Mouse (Mus musculus) frontal cortex, postnatal 36 days (tissue): ENCODE measurements around the gene Wipi2.

Source experiments
- DNase-seq, 2 experiments: peaks; one replicate each; pipeline ENCODE4 v3.0.0; 2022; ENCODE audit warnings: low spot score in 2 of 2

Wipi2 gene

DNA sequence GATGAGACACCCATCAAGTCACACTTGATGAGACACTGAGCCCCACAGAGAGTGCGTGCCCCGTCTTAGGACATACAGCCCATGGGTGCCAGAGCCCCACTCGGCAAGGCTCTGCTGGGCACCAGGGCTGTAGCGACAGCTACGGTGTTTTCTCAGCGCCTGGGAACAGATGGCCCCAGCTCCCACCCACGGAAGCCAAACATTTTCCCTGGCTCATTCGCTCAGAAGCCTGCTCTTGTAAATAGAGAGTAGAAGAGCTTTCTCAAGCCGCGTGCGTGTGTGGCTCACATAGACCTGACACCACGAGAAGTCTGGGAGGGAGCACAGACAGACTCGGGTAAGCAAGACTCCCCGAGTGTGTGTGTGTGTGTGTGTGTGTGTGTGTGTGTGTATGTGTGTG, 64.8 kb downstream of the Wipi2 start, which contains the start of gene Slc29a4:
Gene Slc29a4, plus strand, starts transcription at position 265 of the 400 bp plus-strand sequence.
- DNase-seq: peak; percentile 70 to 84

DNA sequence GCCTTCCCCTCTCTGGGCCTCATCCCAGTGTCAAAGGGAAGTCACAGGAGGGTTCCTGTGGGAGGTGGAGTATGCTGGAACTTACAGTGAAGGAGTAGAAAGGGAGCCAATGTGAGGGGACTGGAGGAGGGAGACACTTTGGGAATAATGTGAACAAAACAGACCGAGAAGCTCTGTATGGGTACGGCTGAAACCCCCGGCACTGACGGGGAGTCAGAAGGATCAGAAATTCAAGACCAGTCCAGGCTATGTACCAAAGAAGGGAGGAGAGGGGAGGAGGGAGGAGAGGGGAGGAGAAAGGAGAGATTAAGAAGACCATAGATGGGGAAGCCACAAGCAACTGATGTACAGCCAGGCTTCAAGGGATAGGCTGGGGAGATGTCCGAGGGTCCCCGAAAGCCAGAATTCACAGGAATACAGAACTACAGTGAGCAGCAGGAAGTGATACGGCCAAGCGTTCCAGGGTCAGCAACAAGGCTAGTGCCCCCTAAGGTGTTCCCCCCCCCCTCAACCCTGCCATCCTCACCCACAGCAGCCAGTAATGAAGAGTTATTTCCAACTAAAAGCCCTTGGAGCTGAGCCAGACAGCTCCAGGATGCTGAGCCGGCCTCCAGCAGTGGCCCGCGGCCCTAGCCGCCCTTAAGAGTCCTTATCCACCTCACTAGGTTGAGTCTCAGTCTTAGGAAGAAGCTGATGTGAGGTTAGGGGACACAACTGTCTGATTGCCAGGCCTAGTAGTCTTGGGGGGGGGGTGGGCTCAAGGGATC, 65.7 kb downstream of the Wipi2 start:
- no peak for DNase-seq

DNA sequence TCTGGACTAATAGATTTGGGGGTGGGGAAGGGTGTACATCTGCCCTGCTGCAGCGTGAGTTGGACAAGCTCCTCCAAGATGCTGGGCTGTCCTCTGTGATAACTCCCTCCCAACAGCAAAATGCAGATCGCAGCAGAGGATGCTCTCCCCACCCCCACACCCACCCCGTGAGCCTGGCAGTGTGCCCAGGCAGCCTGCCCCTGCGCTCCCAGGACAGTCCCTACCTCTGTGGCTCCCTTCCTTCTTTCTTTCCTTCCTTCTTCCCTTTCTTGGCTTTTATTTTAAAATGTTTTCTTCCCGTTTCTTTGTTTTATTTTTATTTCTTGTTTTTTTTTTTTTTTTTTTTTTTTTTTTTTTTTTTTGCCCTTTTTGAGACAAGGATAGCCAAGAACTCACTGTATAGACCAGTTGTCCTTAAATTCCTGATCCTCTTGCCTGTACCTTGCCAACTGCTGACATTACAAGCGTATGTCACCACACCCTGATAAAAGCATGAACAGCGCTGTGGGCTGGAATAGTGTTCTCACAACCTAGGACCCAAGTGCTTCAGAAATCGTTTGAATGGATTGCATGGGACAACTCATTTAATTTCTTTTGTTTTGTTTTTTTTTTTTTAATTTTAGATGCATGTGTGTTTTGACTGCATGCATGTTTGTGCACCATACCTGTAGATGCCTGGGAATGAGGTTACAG, 66.4 kb downstream of the Wipi2 start:
- DNase-seq: no peak

- no peak for DNase-seq
Observed at GRCm38 (mm10) chr5:142694627-142695340, 67.3 kb downstream of the Wipi2 start.

DNA sequence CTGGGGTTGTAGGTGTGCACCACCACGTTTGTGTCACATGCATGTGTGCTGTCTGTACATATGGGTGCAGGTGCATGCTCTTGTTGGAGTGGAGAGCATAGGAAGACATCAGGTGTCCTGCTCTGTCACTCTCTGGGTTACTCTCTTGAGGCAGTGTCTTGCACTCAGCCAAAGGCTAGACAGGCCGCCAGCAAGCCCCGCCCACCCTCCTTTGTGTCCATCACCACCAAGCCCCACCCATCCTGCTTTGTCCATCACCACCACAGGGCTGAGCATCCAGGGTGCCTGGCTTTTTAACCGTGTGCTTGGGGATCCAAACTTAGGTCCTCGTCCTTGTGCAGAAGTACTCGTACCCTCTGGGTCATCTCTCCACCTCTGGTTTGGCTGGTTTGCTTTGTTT, 68.8 kb downstream of the Wipi2 start:
- DNase-seq: no peak

DNA sequence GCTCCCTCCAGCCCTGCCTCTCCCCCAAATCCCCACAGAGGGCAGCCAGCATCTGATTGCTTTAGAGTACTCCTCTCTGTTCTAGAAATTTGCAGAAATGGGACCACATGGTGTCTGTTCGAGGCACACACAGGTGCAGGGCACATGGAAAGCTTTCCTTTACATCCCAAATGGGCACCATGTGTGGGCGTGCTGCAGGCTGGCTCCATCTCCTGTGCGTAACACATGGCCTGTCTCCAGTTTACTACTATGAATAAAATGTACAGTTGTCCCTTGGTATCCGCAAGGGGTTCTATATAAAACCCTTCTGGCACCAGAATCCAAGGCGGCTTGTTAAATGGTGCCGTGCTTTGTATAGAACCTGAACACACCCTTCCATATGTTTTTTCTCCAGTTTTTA, 69.4 kb downstream of the Wipi2 start:
- peak; percentile 56 to 86 for DNase-seq

DNA sequence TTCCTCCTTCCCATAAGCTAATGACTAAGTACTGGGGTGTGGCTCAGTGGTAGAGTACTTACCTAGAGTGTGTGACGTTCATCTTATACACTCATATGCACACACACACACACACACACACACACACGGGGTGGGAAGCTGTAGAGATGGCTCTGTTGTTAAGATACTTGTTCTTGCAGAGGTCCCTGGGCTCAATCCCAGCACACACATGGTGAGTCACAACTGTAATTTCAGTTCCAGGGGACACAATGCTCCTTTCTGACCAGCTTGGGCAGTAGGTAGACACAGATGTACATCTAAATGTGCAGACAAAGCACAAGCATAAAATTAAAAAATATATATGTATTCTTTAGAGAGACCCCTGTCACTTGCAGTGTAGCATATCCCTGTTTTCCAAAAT, 70.2 kb downstream of the Wipi2 start:
- no peak for DNase-seq

GRCm38 (mm10) chr5:142700842-142701589, 73.5 kb downstream of the Wipi2 start:
- no peak for DNase-seq

DNA sequence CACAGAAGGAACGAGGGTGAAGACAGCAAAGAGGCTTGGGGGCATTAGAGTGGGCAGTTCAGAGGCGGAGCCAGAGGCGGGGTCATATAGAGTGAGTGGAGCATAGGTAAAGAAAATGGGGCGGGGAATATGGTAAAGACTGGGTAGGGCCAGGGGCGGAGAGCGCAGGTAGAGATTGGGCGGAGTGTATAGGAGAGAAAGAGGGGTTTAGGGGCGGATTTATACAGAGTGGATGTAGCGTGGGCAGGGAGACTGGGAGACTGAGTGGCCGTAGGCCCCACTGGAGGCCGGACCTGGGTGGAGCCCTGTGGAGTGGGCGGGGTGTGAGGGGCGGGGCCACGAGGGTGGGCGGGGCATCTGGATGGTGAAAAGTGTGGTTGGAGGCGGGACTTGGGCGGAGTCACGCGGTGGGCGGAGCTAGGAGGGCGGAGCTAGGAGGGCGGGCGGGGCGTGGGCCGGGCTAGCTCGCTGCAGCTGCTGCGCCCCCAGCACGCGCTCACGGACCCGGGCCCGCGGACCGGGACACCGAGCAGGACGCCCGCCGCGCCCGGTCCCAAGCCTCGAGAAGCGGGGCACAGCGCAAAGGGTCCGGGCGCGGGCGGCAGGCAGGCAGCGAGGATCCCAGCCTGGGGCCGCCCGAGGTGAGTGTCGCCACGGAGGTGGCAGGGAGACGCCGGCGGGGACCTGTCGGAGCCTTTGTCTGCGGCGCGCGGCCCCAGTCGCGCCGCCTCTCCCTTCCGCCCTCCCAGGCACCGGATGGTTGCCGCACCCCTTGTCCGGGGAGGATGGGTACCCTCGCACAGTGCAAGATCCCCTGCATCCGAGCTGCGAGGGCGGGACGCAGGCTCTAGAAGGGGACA, 74.4 kb downstream of the Wipi2 start:
- DNase-seq: no peak

DNA sequence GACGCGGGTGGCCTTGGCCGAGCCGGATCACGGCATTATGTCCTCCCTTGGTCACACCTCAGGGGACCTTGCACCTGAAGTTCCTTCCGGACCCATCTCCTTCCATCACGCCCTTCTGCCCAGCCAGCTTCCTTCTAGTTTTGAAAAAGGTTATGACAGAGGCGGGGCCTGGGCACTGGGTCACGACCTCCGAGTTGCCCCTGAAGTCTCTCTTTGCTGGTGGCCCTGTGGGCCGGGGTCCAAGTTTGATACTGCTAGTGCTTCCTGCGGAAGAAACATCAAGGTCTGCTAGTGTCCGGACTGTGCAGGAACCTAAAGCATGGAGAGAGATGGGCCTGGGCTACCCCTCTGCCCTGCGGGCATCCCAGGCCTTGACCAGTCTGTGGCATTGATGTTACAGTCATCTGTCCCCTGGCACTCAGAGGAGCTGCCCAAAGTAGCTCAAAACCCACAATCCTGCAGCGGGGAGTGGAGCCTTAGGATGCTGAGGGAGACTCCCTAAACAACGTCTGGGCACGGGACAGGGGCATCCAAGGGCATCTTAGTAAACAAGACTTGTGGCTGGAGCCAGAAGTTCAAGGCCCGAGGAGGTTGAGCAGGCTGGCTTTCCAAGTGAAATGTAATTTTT, 75.1 kb downstream of the Wipi2 start:
- DNase-seq: no peak

DNA sequence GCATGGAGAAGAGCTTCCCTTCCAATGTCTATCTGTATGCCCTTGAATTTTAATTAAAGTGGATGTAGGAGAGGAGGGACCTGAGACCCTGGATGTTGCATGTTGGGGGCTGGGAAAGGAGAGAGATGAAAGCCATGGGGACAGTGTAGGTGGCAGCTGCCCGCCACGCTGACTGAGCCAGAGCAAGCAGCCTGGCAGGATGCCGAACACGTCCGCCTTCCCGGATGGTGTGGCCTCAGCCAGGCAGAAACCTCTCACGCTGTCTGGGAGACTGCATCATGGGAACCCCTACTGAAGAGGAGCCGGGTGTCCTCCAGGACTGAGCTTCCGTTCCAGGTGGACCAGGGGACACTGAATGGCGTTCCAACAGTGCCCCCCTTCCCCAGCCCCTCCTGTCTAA, 76.1 kb downstream of the Wipi2 start:
- peak; percentile 51 to 56 for DNase-seq

- no peak for DNase-seq
Observed at GRCm38 (mm10) chr5:142707709-142708108, 80.2 kb downstream of the Wipi2 start.

DNA sequence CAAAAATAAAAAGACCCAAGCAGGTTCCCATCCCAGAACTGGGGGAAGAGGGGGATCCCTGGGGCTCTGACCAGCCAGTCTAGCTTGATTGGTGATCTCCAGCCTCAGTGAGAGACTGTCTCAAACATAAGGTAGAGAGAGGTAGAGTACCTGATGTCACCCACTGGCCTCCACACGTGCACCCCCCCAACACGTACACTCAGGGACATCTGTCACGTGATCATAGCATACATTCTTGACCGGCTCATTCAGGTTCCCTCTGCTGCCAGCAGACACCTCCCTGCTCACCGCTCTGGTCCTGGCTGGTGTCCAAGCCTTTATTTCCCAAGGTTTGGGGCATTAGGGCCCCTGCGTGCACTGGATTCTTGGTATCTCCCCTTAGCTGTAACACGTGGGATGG, 81.9 kb downstream of the Wipi2 start:
- no peak for DNase-seq

- no peak for DNase-seq
Observed at GRCm38 (mm10) chr5:142712373-142712772, 84.9 kb downstream of the Wipi2 start.

- DNase-seq: no peak
Observed at GRCm38 (mm10) chr5:142713966-142714365, 86.5 kb downstream of the Wipi2 start.

GRCm38 (mm10) chr5:142715059-142715458, 87.6 kb downstream of the Wipi2 start:
- DNase-seq: no peak

- DNase-seq: no peak
Observed at GRCm38 (mm10) chr5:142716056-142716455, 88.6 kb downstream of the Wipi2 start.

DNA sequence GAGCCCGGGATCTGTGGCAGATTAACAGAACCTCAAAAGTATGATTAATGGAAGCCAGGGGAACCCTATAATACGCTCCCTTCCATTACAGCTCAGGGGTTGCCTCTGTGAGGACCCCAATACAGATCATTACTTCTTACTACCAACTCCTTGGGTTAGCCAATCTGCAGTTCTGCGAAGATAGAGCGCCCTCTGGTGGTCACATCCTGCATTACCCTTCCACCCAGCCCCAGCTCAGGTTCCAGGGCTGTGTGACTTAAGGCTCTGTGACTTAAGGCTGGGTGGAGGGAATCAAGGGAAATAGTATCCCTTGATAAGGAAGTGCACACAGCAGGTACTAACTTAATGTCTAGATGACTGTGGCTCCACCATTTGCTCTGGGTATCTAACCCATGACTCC, 90.5 kb downstream of the Wipi2 start:
- DNase-seq: peak; percentile 82 to 83

GRCm38 (mm10) chr5:142718486-142718885, 91.0 kb downstream of the Wipi2 start:
- no peak for DNase-seq

DNA sequence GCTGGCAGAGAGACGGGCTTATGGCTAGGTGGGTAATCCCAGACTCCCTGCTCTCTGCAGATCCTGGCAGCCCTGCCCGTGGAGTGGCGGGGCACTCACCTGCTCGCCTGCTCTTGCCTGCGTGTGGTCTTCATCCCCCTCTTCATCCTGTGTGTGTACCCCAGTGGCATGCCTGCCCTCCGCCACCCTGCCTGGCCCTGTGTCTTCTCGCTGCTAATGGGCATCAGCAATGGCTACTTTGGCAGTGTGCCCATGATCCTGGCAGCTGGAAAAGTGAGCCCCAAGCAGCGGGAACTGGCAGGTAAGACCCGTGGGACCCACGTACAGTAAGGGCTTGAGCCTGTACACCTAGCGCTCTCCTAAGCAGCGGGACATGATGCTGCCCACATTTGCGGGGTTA, 92.4 kb downstream of the Wipi2 start:
- DNase-seq: no peak
